Mouse (Mus musculus) brown adipose tissue, adult 24 weeks (tissue): Measurements from ENCODE around the gene Atp6v1g1. TPM values are rescaled to one million over a fixed set of nuclear protein-coding genes. Genes with fewer than 3 reads are reported as not detected.

Experiments
- H3K27ac ChIP-seq: fragments of 200-500 bp; replicated peaks from 2 replicates; pipeline ENCODE4 v1.5.1; 2012; ENCODE audit warnings: low read depth, mild to moderate bottlenecking, low read length
- H3K4me1 ChIP-seq: fragments of 200-500 bp; 2 replicates; pipeline ENCODE4 v1.6.1; 2012; ENCODE audit warnings: low read length, mixed read lengths; ENCODE audit not compliant: control insufficient read depth, insufficient read depth, insufficient read length
- H3K4me3 ChIP-seq: fragments of 200-500 bp; 2 replicates; pipeline ENCODE4 v1.5.1; 2012; ENCODE audit warnings: low read depth, mild to moderate bottlenecking, low read length, moderate library complexity; ENCODE audit not compliant: insufficient read depth
- polyA plus RNA-seq: library from polyadenylated mRNA; stranded (reverse); fragments of >200 nt; gene quantifications from 2 replicates; pipeline ENCODE4 v1.2.4, GENCODE M21; 2012; ENCODE audit not compliant: missing spikeins, insufficient read depth, insufficient read length

Gene Atp6v1g1
- polyA plus RNA-seq, 1 experiment, result 179 TPM

DNA sequence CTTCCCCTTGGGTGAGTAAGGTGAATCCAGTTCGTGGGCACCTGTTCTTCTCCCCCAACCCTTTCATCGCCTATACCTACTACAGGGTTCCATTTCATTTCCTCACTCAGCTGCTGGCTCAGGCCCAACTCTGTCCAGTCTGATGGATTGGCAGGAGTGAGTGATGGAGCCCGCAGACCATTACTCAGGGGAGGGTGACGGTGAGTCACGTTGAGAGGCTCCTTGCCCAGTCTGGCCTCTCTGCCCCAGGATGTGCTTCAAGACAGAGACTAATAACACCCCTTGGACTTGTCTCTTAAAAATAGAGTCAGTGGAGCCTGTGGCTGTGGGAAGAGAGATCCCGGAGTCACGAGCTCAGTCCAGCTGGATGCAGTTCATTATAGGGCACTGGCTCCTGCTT lies 14.2 kb upstream of the Atp6v1g1 start:
- Histone ChIP-seq H3K27ac (no peak overlapping the region), H3K4me1 (no peaks in the 10 kb centered on the region), H3K4me3 (no peak overlapping the region)

GRCm38 (mm10) chr4:63537602-63538001 lies 7.0 kb upstream of the Atp6v1g1 start:
- Histone ChIP-seq H3K4me1 (0 out of 2 replicates have a peak, but pooled peaks cover 2% of the 10 kb centered on the region), H3K27ac (no peak overlapping the region), H3K4me3 (no peak overlapping the region)

GRCm38 (mm10) chr4:63542209-63542608 lies 2.4 kb upstream of the Atp6v1g1 start:
- Histone ChIP-seq H3K4me1 (peaks cover 17% of the 10 kb centered on the region; the same call in 1 of the 2 replicates), H3K27ac (no peak overlapping the region), H3K4me3 (no peak overlapping the region)

DNA sequence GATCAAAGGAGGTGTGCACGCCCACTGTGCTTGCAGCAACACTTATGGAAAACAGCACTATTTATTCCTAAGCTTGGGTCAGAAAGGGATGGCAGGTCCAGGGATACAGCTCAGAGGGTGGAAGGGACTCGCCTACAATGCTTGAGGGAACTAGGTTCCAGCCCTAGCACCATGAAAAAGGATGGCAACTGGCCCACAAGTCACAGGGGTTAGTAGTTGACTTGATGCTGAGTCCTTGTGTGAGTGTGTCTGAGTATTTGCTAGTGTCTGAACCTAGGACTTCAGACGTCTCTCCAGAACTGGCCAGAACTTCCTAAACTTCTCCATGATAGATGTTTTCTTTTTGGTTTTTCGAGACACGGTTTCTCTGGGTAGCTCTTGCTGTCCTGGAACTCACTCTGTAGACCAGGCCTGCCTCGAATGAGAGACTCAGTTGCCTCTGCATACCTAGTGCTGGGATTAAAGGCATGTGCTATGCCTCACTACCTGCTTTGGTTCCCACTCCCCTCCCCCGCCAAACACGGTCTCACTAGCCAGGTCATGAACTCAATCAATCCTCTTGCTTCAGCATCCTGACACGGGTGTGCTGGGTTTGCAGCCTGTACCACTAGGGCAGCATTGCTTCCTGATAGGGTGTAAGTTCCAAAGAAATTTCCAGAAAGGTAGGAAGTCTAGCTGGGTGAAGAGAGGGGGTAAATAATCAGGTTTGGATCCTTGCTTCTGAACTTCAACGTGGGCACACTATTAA lies 652 bp upstream of the Atp6v1g1 start:
- peaks cover 17% of the 10 kb centered on the region; the same call in 1 of the 2 replicates for H3K4me1 ChIP-seq
- H3K4me3 ChIP-seq, result peak overlapping the region; percentile 52
- H3K27ac ChIP-seq, result peak overlapping the region; percentile 52

GRCm38 (mm10) chr4:63545231-63545958 lies 823 bp downstream of the Atp6v1g1 start:
- Histone ChIP-seq H3K4me1 (peaks cover 17% of the 10 kb centered on the region; the same call in 1 of the 2 replicates), H3K27ac (peak overlapping the region; percentile 88), H3K4me3 (peak overlapping the region; percentile 87)

DNA sequence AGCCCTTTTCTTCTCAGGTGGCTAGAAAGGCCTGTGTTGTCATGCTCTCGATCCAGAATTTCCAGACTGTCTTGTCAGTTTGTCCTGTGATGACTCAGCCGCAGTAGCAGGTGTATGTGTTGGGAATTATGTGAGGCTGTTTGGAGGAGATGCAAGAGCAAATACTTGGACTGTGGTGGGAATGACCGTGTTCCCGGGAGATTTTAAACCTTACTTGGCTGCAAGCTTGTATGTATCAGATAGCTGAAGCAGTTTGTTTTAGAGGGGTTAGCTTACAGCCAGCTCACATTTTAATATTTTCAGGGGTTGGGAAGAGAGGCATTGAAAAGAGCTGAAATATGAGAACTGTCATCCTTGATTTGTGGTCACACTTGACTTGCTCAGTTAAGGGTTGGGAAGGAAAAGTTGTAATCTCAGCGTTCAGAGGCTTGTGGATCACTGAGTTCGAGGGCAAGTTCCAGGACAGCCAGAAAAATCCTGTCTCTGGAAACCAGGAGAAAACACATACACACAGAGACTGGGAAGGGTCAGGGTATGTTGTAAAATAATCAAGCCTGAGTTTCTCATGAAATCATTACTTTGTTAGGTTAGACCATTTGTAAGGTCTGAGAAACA lies 2.0 kb downstream of the Atp6v1g1 start:
- peak overlapping the region; percentile 87 for H3K4me3 ChIP-seq

GRCm38 (mm10) chr4:63547799-63548198 lies 3.2 kb downstream of the Atp6v1g1 start:
- no peak overlapping the region for H3K27ac ChIP-seq
- no peak overlapping the region for H3K4me3 ChIP-seq

More for the DNA sequence above, 2.0 kb downstream of the Atp6v1g1 start:
- H3K4me1 ChIP-seq, result peaks cover 17% of the 10 kb centered on the region; the same call in 1 of the 2 replicates
- no peak overlapping the region for H3K27ac ChIP-seq

DNA sequence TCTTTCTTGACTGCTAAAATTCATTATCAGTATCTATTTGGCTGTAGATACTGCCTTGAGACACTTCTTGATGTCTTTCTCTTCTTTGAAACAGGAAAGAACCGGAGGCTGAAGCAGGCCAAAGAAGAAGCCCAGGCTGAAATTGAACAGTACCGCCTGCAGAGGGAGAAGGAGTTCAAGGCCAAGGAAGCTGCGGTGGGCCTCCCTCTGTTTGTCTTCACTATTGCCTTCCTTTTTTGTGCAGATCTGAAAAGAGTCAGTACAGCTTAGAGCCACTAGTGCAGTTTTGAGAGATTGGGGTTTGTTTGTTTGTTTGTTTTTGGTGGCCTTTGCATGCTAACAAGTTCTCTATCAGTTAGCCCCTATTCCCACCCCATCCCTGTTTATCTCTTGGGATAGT lies 3.9 kb downstream of the Atp6v1g1 start:
- Histone ChIP-seq H3K27ac (no peak overlapping the region), H3K4me1 (peaks cover 15% of the 10 kb centered on the region; the same call in 1 of the 2 replicates), H3K4me3 (no peak overlapping the region)

More at GRCm38 (mm10) chr4:63547799-63548198, 3.2 kb downstream of the Atp6v1g1 start:
- peaks cover 15% of the 10 kb centered on the region; the same call in 1 of the 2 replicates for H3K4me1 ChIP-seq

DNA sequence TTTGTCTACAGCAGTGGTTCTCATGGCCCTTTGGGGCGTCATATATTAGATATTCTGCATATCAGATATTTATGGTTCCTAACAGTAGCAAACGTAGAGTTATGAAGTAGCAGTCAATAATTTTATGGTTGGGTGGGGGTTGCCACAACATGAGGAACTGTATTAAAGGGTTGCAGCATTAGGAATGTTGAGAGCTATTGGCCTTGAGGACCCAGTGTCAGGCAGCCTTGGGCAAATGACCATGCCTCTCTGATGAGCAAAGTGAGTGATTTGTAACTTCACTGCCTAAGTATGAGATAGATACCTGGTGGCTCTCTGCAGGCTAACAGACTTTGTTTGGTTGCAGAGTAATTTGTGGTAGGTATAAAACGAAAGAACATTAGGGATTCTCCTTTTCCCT lies 6.3 kb downstream of the Atp6v1g1 start:
- Histone ChIP-seq H3K27ac (no peak overlapping the region), H3K4me1 (peaks cover 8% of the 10 kb centered on the region; the same call in 1 of the 2 replicates), H3K4me3 (no peak overlapping the region)

GRCm38 (mm10) chr4:63552865-63553264 lies 8.3 kb downstream of the Atp6v1g1 start:
- Histone ChIP-seq H3K4me1 (peaks cover 2% of the 10 kb centered on the region; the same call in 1 of the 2 replicates), H3K27ac (no peak overlapping the region), H3K4me3 (no peak overlapping the region)

- H3K4me3 ChIP-seq, result no peak overlapping the region
- peaks cover 2% of the 10 kb centered on the region; the same call in 1 of the 2 replicates for H3K4me1 ChIP-seq
- H3K27ac ChIP-seq, result no peak overlapping the region
These were observed 9.4 kb downstream of the Atp6v1g1 start for GRCm38 (mm10) chr4:63553789-63554576.

GRCm38 (mm10) chr4:63554616-63555015 lies 10.0 kb downstream of the Atp6v1g1 start:
- Histone ChIP-seq H3K27ac (no peak overlapping the region), H3K4me1 (peaks cover 8% of the 10 kb centered on the region), H3K4me3 (no peak overlapping the region)

GRCm38 (mm10) chr4:63555111-63555510 lies 10.5 kb downstream of the Atp6v1g1 start:
- peaks cover 10% of the 10 kb centered on the region for H3K4me1 ChIP-seq
- no peak overlapping the region for H3K27ac ChIP-seq
- no peak overlapping the region for H3K4me3 ChIP-seq

DNA sequence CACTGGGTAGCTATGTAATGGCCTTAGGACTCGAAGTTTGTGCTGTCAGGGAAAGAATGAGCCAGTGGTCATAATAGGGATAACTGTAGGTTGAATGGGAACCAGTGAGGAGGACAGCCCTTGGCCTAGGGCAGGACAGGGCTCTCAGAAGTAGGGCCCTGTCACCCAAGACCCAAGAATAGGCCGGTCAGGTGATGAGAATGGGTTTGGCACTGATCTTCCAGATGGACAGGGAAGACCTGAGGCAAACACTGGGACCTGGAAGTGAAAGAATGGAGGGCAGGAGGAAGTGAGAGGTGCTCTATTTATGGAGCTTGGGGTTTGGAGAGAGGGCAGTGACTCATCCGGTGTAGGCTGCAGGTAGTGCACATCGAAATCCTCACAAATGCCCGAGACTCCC lies 12.1 kb downstream of the Atp6v1g1 start:
- Histone ChIP-seq H3K4me3 (no peak overlapping the region), H3K27ac (no peak overlapping the region), H3K4me1 (peaks cover 15% of the 10 kb centered on the region)
